Mouse (Mus musculus): ENCODE data around the gene Lrrc8c.

DNA sequence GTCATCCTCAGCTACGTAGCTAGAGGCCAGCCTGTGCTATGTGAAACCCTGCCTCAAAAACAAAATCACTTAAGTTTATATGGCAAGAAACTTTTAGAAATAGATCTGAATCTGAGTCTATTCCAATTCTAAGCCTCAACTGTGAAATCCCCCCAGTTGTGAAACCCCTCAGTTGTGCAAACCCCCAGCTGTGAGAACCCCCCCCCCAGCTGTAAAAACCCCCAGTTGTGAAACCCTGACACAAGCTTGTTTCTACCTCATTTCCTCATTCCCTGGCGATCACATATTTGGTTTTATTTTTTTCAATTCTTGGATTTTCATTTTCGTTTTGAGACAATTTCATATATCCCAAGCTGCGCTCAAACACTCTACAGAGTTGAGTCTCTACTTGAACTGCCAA lies 39.3 kb downstream of the Lrrc8c start:
- no peak for TF ChIP-seq CTCF (conservative IDR thresholded peaks at IDR 0.05; ENCODE audit: low read length)
- no peak for TF ChIP-seq NANOG (IDR thresholded peaks at IDR 0.05; ENCODE audit: borderline replicate concordance, low read length)

Data from E14TG2a.4 (cell line).